Mouse (Mus musculus): ENCODE results near the gene Gm45140. TPM values are rescaled to one million over a fixed set of nuclear protein-coding genes. Genes with fewer than 3 reads are reported as not detected.

Gene Gm45140
- polyA plus RNA-seq, 1 experiment from 2014 or later: 2.7 TPM

DNA sequence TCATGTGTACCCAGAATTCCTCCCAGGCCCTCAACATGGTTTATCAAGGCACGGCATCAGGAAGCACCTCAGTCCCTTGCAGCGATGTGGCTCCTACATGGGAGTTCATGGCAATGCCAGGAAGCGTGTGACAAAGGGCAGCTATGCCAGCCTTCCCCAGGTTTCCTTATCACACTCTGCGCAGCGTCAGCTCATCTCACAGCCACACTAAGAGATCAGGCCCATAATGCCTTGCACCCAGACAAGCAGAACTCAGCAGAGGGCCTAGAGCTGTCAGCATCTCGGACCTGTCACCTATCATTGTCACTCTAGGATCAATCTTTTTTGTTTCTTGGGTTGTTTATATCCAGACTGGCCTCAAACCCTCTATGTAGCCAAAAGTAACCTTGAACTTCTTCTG is 36.0 kb downstream of the Gm45140 start:
- no peaks in the 10 kb centered on the region for H3K4me1 ChIP-seq (ENCODE audit: control insufficient read depth, insufficient read depth, low read length)
- no peaks in the 10 kb centered on the region for H3K27me3 ChIP-seq (ENCODE audit: control insufficient read depth, insufficient read depth, low read length)
- no peak overlapping the region for H3K27ac ChIP-seq (ENCODE audit: low read depth, low read length)
- H3K36me3 ChIP-seq (ENCODE audit: control insufficient read depth, insufficient read depth, low read length): no peaks in the 10 kb centered on the region
- ATAC-seq (ENCODE audit: insufficient read depth, low FRiP score, low TSS enrichment) (no peak), DNase-seq (ENCODE audit: low spot score) (no peak)
- H3K9me3 ChIP-seq (ENCODE audit: control insufficient read depth, low read length): no peaks in the 10 kb centered on the region
- H3K4me2 ChIP-seq (ENCODE audit: low read depth): no peak overlapping the region
- H3K4me3 ChIP-seq (ENCODE audit: low read depth, low read length): no peak overlapping the region
- no peak overlapping the region for H3K9ac ChIP-seq (ENCODE audit: low read length)
- 95% methylated on average over 6 of the region's 6 CpGs for whole genome bisulfite sequencing

GRCm38 (mm10) chr6:87797321-87797720 is 38.3 kb downstream of the Gm45140 start:
- ATAC-seq (ENCODE audit: insufficient read depth, low FRiP score, low TSS enrichment) (no peak), DNase-seq (ENCODE audit: low spot score) (no peak)
- Histone ChIP-seq H3K4me2 (ENCODE audit: low read depth) (no peak overlapping the region), H3K36me3 (ENCODE audit: control insufficient read depth, insufficient read depth, low read length) (no peaks in the 10 kb centered on the region), H3K27ac (ENCODE audit: low read depth, low read length) (no peak overlapping the region), H3K4me3 (ENCODE audit: low read depth, low read length) (no peak overlapping the region), H3K9ac (ENCODE audit: low read length) (no peak overlapping the region), H3K4me1 (ENCODE audit: control insufficient read depth, insufficient read depth, low read length) (no peaks in the 10 kb centered on the region), H3K27me3 (ENCODE audit: control insufficient read depth, insufficient read depth, low read length) (no peaks in the 10 kb centered on the region), H3K9me3 (ENCODE audit: control insufficient read depth, low read length) (no peaks in the 10 kb centered on the region)
- WGBS: 41% methylated on average over 2 of the region's 2 CpGs

DNA sequence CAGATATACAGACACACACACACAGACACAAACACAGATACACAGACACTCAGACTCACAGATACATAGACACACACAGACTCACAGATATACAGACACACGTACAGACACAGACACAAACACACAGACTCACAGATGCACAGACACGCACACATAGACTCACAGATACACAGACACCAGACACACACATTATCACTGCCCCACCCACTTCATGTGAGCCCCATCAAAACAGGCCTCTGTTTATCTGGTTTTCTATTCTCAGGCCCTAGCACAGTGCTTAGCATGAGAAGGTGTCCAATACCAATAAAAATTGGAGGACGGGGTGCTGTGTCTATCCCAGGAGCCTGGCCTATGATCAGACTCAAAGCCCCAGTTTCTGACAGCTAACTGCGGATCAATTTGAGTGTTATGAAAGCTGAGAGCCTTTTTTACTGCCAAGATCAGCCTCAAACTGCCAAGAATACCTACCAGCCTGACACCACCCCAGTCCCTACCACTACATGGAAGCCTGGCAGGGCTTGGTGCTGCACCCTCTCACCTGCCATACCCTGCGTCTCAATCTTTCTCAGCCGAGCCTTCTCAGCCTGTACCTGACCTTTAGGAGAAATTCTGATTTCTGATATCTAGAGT is 39.2 kb downstream of the Gm45140 start:
- Histone ChIP-seq H3K27me3 (ENCODE audit: control insufficient read depth, insufficient read depth, low read length) (no peaks in the 10 kb centered on the region), H3K27ac (ENCODE audit: low read depth, low read length) (no peak overlapping the region), H3K4me2 (ENCODE audit: low read depth) (no peak overlapping the region), H3K9ac (ENCODE audit: low read length) (no peak overlapping the region), H3K9me3 (ENCODE audit: control insufficient read depth, low read length) (no peaks in the 10 kb centered on the region), H3K4me3 (ENCODE audit: low read depth, low read length) (no peak overlapping the region), H3K36me3 (ENCODE audit: control insufficient read depth, insufficient read depth, low read length) (no peaks in the 10 kb centered on the region), H3K4me1 (ENCODE audit: control insufficient read depth, insufficient read depth, low read length) (no peaks in the 10 kb centered on the region)
- 91% methylated on average over 6 of the region's 6 CpGs for WGBS
- DNase-seq (ENCODE audit: low spot score) (no peak), ATAC-seq (ENCODE audit: insufficient read depth, low FRiP score, low TSS enrichment) (no peak)

DNA sequence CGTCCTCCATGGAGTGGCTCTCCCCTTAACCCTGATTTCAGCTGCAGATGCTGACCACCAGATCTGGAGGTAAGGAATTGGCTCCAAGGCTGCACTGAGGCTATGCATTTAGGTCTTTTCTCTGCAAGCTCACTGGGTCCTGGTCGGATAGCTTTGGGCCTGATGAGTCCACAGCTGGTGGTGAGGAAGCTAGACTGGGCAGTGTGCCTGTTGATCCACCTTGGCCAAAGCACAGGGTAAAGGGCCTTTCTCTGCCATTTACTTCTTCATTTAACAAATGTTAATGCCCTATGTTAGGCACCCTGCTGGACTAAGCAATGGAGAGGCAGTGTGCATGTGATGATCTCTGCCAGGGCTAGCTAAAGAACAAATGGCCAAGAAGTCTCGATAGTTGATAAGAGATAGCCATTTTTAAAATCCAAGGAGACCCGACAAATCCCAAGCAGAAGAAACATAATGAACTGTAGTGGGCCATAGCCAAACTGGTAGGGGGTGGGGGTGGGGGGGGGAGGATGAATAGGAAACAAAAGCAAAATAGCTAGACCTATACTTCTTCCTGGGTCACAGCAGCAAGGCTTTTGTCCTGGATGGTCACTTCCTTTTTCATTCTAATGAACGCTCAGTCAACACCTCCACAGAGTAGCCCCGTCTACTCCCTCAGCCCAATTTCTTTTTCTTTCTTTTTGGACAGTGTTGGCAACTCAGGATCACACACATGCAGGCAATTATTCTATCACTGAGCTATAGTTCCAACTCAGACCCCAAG is 40.0 kb downstream of the Gm45140 start:
- H3K4me2 ChIP-seq (ENCODE audit: low read depth): no peak overlapping the region
- no peak overlapping the region for H3K9ac ChIP-seq (ENCODE audit: low read length)
- no peak overlapping the region for H3K27ac ChIP-seq (ENCODE audit: low read depth, low read length)
- no peak overlapping the region for H3K4me3 ChIP-seq (ENCODE audit: low read depth, low read length)
- no peak for ATAC-seq (ENCODE audit: insufficient read depth, low FRiP score, low TSS enrichment)
- 59% methylated on average over 6 of the region's 6 CpGs for WGBS
- no peaks in the 10 kb centered on the region for H3K4me1 ChIP-seq (ENCODE audit: control insufficient read depth, insufficient read depth, low read length)
- DNase-seq (ENCODE audit: low spot score): no peak
- no peaks in the 10 kb centered on the region for H3K36me3 ChIP-seq (ENCODE audit: control insufficient read depth, insufficient read depth, low read length)
- no peaks in the 10 kb centered on the region for H3K9me3 ChIP-seq (ENCODE audit: control insufficient read depth, low read length)
- H3K27me3 ChIP-seq (ENCODE audit: control insufficient read depth, insufficient read depth, low read length): no peaks in the 10 kb centered on the region

DNA sequence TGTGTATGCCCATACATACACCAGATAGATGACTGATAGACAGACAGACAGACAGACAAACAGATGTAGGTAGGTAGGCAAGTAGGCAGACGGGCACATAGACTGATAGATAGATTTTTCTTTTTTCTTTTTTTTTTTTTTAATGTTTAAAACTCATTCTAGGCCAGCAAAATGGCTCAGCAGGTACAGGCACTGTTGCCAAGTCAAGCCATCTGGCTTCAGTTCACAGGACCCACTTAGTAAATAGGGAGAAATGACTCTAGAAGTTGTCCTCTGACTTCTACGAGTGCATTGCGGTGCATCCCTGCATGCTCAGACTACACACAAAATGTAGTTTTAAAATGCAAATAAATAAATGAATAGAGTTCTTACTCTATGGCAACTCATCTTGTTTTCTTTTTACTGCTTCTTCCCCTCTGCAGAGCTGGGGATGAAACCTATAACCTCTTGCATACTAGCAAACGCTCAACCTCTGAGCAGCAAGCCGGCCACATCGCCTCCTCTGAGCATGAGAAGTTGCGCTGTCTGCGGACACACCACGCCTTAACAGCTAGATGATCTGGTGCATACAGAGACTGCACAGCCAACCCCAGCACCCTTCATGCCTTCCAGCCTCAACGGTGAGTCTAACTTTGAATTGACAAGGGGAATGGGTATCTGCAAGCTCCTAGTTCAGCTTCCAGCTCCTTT is 41.6 kb downstream of the Gm45140 start:
- 94% methylated on average over 10 of the region's 10 CpGs for WGBS
- no peak for ATAC-seq (ENCODE audit: insufficient read depth, low FRiP score, low TSS enrichment)

DNA sequence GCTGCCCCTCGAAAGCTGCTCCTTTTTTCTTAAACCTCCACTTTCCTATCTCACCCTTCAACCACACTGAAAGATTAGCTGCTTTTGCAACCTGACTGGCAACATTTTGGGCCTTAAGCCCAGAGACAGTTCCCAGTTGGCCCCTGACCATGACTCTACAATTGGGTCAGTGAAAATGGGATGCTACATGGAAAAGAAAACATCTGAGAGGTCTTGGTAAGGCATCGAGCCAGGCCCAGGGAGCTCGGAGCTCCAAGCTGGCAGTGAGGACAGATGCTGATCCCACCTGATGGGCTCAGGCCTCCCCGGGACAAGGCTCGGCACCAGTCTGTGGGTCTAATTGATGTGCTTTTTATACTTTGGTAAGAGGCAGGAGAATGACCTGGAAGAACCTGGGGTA is 43.8 kb downstream of the Gm45140 start:
- ATAC-seq (ENCODE audit: insufficient read depth, low FRiP score, low TSS enrichment): no peak
- no peaks in the 10 kb centered on the region for H3K36me3 ChIP-seq (ENCODE audit: control insufficient read depth, insufficient read depth, low read length)
- no peak for DNase-seq (ENCODE audit: low spot score)
- 89% methylated on average over 5 of the region's 5 CpGs for WGBS
- H3K4me2 ChIP-seq (ENCODE audit: low read depth): no peak overlapping the region
- no peaks in the 10 kb centered on the region for H3K9me3 ChIP-seq (ENCODE audit: control insufficient read depth, low read length)
- no peak overlapping the region for H3K4me3 ChIP-seq (ENCODE audit: low read depth, low read length)
- no peak overlapping the region for H3K27ac ChIP-seq (ENCODE audit: low read depth, low read length)
- no peaks in the 10 kb centered on the region for H3K4me1 ChIP-seq (ENCODE audit: control insufficient read depth, insufficient read depth, low read length)
- no peak overlapping the region for H3K9ac ChIP-seq (ENCODE audit: low read length)
- no peaks in the 10 kb centered on the region for H3K27me3 ChIP-seq (ENCODE audit: control insufficient read depth, insufficient read depth, low read length)

More for the DNA sequence above, 41.6 kb downstream of the Gm45140 start:
- Histone ChIP-seq H3K9me3 (ENCODE audit: control insufficient read depth, low read length) (no peaks in the 10 kb centered on the region), H3K4me1 (ENCODE audit: control insufficient read depth, insufficient read depth, low read length) (no peaks in the 10 kb centered on the region), H3K4me3 (ENCODE audit: low read depth, low read length) (no peak overlapping the region), H3K4me2 (ENCODE audit: low read depth) (no peak overlapping the region), H3K9ac (ENCODE audit: low read length) (no peak overlapping the region), H3K27ac (ENCODE audit: low read depth, low read length) (no peak overlapping the region), H3K27me3 (ENCODE audit: control insufficient read depth, insufficient read depth, low read length) (no peaks in the 10 kb centered on the region), H3K36me3 (ENCODE audit: control insufficient read depth, insufficient read depth, low read length) (no peaks in the 10 kb centered on the region)
- no peak for DNase-seq (ENCODE audit: low spot score)

DNA sequence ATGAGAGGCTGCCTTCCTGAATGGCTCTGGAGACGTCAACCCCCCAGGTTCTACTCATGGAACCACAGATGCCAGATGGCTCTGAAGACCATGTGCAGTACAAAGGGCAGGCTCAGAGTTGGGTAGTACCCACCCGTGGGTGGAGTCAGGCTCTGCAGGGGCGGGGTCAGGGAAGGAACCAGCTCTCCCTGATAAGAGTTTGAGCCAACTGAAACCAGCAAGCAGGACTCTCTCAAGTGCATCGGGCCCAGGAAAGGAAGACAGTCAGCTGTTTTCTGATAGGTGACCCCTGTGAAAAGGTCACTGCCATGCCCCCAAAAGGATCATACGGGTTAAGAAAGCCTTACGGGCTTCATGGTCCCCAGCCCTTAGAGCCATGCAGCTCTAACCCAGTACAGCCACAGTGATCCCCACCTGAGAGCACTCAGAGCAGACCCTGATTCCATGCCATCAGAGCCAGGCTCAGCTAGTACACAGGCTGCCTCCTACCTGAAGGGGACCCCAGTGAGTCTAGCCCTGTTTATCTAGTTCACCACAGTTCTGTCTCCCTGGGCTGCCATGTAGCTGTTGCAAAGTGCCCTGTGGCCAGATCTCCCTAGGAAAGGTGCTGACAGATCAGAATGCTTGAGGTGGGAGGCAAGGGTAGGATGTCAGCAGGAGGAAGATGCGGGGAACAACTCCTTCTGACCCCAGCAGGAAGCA is 44.7 kb downstream of the Gm45140 start:
- H3K9ac ChIP-seq (ENCODE audit: low read length): no peak overlapping the region
- H3K27me3 ChIP-seq (ENCODE audit: control insufficient read depth, insufficient read depth, low read length): no peaks in the 10 kb centered on the region
- DNase-seq (ENCODE audit: low spot score) (no peak), ATAC-seq (ENCODE audit: insufficient read depth, low FRiP score, low TSS enrichment) (no peak)
- H3K4me2 ChIP-seq (ENCODE audit: low read depth): no peak overlapping the region
- H3K27ac ChIP-seq (ENCODE audit: low read depth, low read length): no peak overlapping the region
- no peaks in the 10 kb centered on the region for H3K4me1 ChIP-seq (ENCODE audit: control insufficient read depth, insufficient read depth, low read length)
- no peaks in the 10 kb centered on the region for H3K36me3 ChIP-seq (ENCODE audit: control insufficient read depth, insufficient read depth, low read length)
- 80% methylated on average over 7 of the region's 7 CpGs for WGBS
- H3K9me3 ChIP-seq (ENCODE audit: control insufficient read depth, low read length): no peaks in the 10 kb centered on the region
- no peak overlapping the region for H3K4me3 ChIP-seq (ENCODE audit: low read depth, low read length)

GRCm38 (mm10) chr6:87789791-87790190 is 45.8 kb downstream of the Gm45140 start:
- no peaks in the 10 kb centered on the region for H3K36me3 ChIP-seq (ENCODE audit: control insufficient read depth, insufficient read depth, low read length)
- no peak overlapping the region for H3K9ac ChIP-seq (ENCODE audit: low read length)
- no peak overlapping the region for H3K27ac ChIP-seq (ENCODE audit: low read depth, low read length)
- H3K4me2 ChIP-seq (ENCODE audit: low read depth): no peak overlapping the region
- no peaks in the 10 kb centered on the region for H3K4me1 ChIP-seq (ENCODE audit: control insufficient read depth, insufficient read depth, low read length)
- H3K27me3 ChIP-seq (ENCODE audit: control insufficient read depth, insufficient read depth, low read length): no peaks in the 10 kb centered on the region
- 97% methylated on average over 6 of the region's 6 CpGs for WGBS
- ATAC-seq (ENCODE audit: insufficient read depth, low FRiP score, low TSS enrichment) (no peak), DNase-seq (ENCODE audit: low spot score) (no peak)
- no peaks in the 10 kb centered on the region for H3K9me3 ChIP-seq (ENCODE audit: control insufficient read depth, low read length)
- H3K4me3 ChIP-seq (ENCODE audit: low read depth, low read length): no peak overlapping the region

All from neural tube, embryonic 11.5 days (tissue).